Mouse (Mus musculus) kidney, adult 10 weeks (tissue): ENCODE measurements around the gene Cd300c2. TPM values are rescaled to one million over a fixed set of nuclear protein-coding genes. Genes with fewer than 3 reads are reported as not detected.

ENCODE experiments used
- polyA plus RNA-seq: library from polyadenylated mRNA; stranded (reverse); fragments of 350-450 nt; fragmentation: Illumina TruSeq; extraction: RNeasy Lipid Tissue Mini Kit (QIAGEN cat#74804); gene quantifications from one replicate; pipeline ENCODE4 v1.2.3, GENCODE M21; 2014; ENCODE audit warnings: low read depth, low replicate concordance

Cd300c2 gene
- polyA plus RNA-seq = 0.53 TPM

DNA sequence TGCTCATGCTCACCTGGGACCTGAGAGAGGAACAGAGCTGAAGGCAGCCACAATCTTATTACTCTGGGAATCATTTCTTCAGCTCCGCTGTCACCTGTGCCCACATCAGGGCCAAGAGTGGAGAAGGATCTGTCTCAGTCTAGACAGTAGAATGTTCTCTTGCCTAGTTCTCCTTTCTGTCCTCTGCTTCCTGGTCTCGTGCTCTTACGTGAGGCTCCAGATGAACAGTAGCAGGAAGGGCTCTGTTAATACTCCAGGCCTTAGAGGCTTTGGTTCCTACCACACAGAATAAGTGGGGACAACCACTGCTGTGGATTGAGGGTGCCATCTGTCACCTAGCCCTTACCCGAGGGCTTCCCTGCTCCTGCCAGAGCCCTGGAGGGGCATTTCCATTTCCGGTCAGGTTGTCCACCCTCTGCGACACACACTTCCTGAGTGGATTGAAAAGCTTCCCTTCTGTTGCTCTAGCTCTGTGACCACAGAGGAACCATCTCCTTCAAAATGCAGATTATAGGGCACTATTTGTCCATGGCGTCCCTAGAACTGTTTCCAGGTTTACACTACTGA lies at the start of gene Cd300c2:
Gene Cd300c2, minus strand, starts transcription at position 407 of the 567 bp plus-strand sequence.

DNA sequence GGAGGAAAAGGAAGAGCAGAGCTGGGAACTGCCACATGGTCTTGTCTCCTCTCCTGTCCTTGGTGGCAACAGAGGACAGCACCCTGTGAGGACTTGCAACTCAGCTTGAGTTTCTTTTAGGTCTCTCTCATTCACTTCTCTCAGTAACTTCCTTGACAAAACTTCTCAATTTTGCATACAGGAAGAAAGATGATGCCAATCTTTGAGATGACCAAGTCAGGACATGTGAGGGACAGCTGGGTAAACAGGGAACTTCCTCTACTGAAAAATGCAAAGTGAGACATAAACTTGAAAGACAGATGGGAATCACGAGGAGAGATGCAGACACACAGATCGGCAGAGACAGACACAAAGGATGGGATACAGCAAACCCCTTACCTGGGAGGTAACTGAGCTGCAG lies 46.6 kb upstream of the Cd300c2 start, which contains the start of gene Cd300ld3:
Gene Cd300ld3, minus strand, starts transcription at position 151 of the 400 bp plus-strand sequence.

DNA sequence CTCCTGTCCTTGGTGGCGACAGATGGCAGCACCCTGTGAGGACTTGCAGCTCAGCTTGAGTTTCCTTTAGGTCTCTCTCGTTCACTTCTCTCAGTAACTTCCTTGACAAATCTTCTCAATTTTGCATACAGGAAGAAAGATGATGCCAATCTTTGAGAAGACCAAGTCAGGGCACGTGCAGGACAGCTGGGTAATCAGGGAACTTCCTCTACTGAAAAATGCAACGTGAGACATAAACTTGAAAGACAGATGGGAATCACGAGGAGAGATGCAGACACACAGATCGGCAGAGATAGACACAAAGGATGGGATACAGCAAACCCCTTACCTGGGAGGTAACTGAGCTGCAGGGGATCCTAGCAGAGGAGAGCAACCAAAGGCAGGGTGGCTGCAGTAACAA lies 36.0 kb upstream of the Cd300c2 start, which contains the start of gene Cd300ld5:
Gene Cd300ld5, minus strand, starts transcription at position 101 of the 400 bp plus-strand sequence.

DNA sequence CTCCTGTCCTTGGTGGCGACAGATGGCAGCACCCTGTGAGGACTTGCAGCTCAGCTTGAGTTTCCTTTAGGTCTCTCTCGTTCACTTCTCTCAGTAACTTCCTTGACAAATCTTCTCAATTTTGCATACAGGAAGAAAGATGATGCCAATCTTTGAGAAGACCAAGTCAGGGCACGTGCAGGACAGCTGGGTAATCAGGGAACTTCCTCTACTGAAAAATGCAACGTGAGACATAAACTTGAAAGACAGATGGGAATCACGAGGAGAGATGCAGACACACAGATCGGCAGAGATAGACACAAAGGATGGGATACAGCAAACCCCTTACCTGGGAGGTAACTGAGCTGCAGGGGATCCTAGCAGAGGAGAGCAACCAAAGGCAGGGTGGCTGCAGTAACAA lies 25.2 kb upstream of the Cd300c2 start, which contains the start of gene Cd300ld4:
Gene Cd300ld4, minus strand, starts transcription at position 101 of the 400 bp plus-strand sequence.

DNA sequence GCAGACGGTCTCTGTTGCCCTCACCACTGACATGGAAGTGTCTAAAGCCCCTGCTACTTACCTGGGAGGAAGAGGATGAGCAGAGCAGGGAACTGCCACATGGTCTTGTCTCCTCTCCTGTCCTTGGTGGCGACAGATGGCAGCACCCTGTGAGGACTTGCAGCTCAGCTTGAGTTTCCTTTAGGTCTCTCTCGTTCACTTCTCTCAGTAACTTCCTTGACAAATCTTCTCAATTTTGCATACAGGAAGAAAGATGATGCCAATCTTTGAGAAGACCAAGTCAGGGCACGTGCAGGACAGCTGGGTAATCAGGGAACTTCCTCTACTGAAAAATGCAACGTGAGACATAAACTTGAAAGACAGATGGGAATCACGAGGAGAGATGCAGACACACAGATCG lies 14.4 kb upstream of the Cd300c2 start, which contains the start of gene Cd300ld2:
Gene Cd300ld2, minus strand, starts transcription at position 101 of the 400 bp plus-strand sequence.

DNA sequence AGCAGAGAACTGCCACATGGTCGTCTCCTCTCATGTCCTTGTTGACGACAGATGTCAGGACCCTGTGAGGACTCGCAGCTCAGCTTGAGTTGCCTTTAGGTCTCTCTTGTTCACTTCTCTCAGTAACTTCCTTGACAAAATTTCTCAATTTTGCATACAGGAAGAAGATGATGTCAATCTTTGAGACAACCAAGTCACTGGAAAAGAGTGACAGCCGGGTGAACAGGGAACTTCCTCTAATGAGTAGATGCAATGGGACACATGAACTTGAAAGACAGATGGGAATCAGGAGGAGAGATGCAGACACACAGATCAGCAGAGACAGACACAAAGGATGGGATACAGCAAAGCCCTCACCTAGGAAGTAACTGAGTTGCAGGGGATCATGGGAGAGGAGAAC lies 11.9 kb downstream of the Cd300c2 start, which contains the start of gene Cd300ld:
Gene Cd300ld, minus strand, starts transcription at position 130 of the 400 bp plus-strand sequence.

DNA sequence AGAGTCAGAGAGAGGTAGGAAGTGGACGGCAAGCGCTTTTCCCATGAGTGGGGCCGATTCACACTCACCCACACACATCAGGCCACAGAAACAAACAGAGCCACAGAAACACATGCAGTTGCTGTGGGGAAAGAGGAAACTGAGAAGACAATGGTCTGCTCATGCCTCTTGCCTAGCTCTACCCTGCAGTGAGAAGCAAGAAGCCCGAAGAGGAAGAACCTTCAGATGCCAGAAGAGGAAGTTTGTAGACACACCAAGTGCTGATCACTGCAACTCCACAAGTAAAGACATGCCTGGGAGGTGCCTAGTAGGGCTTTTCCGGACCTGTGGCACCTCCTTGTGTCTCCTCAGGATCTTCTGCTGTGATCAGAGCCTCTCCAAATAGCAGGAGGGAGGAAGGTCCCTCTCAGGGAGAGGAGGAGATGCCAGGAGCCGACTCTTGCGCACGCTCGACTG lies 32.9 kb downstream of the Cd300c2 start, which contains the start of gene Cd300c:
Gene Cd300c, minus strand, starts transcription at position 406 of the 456 bp plus-strand sequence.

Other genes starting within 250 kb of the Cd300c2 start
- not detected for gene Kif19a, start 236.5 kb downstream of the Cd300c2 start, polyA plus RNA-seq
- gene Btbd17, start 205.9 kb downstream of the Cd300c2 start, polyA plus RNA-seq = not detected
- gene Gpr142, start 203.0 kb downstream of the Cd300c2 start, polyA plus RNA-seq = not detected
- gene Gprc5c, start 150.7 kb downstream of the Cd300c2 start, polyA plus RNA-seq = 24.3 TPM
- 0.36 TPM for gene Cd300a, start 111.8 kb downstream of the Cd300c2 start, polyA plus RNA-seq
- not detected for gene Cd300lb, start 67.5 kb downstream of the Cd300c2 start, polyA plus RNA-seq
- not detected for gene Cd300c, start 32.7 kb downstream of the Cd300c2 start, polyA plus RNA-seq
- 0.97 TPM for gene Cd300ld, start 12.0 kb downstream of the Cd300c2 start, polyA plus RNA-seq
- gene Cd300ld2, start 14.3 kb upstream of the Cd300c2 start, polyA plus RNA-seq = not detected
- not detected for gene Cd300ld4, start 25.1 kb upstream of the Cd300c2 start, polyA plus RNA-seq
- not detected for gene Cd300ld5, start 35.9 kb upstream of the Cd300c2 start, polyA plus RNA-seq
- gene Cd300ld3, start 46.5 kb upstream of the Cd300c2 start, polyA plus RNA-seq = not detected
- gene Cd300e, start 60.3 kb upstream of the Cd300c2 start, polyA plus RNA-seq = not detected
- not detected for gene Rab37, start 89.6 kb upstream of the Cd300c2 start, polyA plus RNA-seq
- not detected for gene Cd300lf, start 132.1 kb upstream of the Cd300c2 start, polyA plus RNA-seq
- 36.7 TPM for gene Slc9a3r1, start 161.5 kb upstream of the Cd300c2 start, polyA plus RNA-seq
- gene Tmem104, start 185.6 kb upstream of the Cd300c2 start, polyA plus RNA-seq = 0.57 TPM
- gene Nat9, start 186.0 kb upstream of the Cd300c2 start, polyA plus RNA-seq = 1.6 TPM